Mouse (Mus musculus) testis, adult 2 months (tissue): ENCODE measurements at regions not wholly inside any gene's neighbourhood (a gene's known extent, or its start where the extent isn't known, plus 50 kb on each side); places are given as distances from the start of the nearest gene placed in this dataset.

Experiments
- CTCF ChIP-seq: fragments of 200-500 bp; IDR thresholded peaks from 2 replicates; pipeline ENCODE4 v1.5.1; 2012; ENCODE audit warnings: low read depth, mild to moderate bottlenecking, inconsistent platforms, low read length, moderate library complexity; ENCODE audit not compliant: control insufficient read depth, insufficient read depth, insufficient replicate concordance
- POLR2A ChIP-seq: fragments of 200-500 bp; IDR thresholded peaks from 2 replicates; pipeline ENCODE4 v1.6.1; 2012; ENCODE audit warnings: low read depth, mild to moderate bottlenecking, inconsistent platforms, low read length, moderate library complexity; ENCODE audit not compliant: control insufficient read depth

- TF ChIP-seq CTCF (no peak), POLR2A (no peak)
Measured at GRCm38 (mm10) chr7:71872912-71873311, 433.5 kb downstream of the Mctp2 start.
